Mouse (Mus musculus) common myeloid progenitor, adult 5-6 weeks (primary cell): ENCODE measurements around the gene Hectd1. TPM values are rescaled to one million over a fixed set of nuclear protein-coding genes. Genes with fewer than 3 reads are reported as not detected.
A peak's percentile ranks its signal among the peaks of the same experiment; 100 is the strongest.

Source experiments
- ATAC-seq: replicated peaks from 2 replicates; pipeline ENCODE4 v1.8.0; 2016; ENCODE audit warnings: low read depth, mild to moderate bottlenecking, moderate TSS enrichment, inconsistent platforms; ENCODE audit not compliant: poor library complexity, severe bottlenecking
- total RNA-seq: library from RNA; stranded (forward); fragments of 200-1000, 187-1606 nt; gene quantifications from 2 replicates; pipeline ENCODE4 v1.2.3, GENCODE M21; 2017

The Hectd1 gene
- total RNA-seq, 1 experiment from 2014 or later = 143 TPM

DNA sequence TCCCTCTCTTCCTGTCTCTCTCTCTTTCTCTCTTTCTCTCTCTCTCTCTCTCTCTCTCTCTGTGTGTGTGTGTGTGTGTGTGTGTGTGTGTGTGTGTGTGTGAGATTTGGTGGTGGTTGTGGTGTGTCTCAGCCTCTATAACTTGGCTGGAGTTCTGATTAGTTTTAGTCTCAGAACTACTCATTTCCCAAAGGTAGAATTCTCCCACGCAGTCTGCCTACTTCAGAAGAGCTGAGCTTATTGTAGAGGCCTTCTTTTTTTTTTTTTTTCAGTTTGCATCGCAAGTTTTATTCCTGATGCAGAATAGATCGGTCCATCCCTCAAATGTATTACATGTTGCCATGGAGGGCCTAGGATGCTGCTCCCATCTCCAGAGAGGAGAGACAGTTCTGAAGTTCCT, 119.6 kb downstream of the Hectd1 start:
- no peak for ATAC-seq

DNA sequence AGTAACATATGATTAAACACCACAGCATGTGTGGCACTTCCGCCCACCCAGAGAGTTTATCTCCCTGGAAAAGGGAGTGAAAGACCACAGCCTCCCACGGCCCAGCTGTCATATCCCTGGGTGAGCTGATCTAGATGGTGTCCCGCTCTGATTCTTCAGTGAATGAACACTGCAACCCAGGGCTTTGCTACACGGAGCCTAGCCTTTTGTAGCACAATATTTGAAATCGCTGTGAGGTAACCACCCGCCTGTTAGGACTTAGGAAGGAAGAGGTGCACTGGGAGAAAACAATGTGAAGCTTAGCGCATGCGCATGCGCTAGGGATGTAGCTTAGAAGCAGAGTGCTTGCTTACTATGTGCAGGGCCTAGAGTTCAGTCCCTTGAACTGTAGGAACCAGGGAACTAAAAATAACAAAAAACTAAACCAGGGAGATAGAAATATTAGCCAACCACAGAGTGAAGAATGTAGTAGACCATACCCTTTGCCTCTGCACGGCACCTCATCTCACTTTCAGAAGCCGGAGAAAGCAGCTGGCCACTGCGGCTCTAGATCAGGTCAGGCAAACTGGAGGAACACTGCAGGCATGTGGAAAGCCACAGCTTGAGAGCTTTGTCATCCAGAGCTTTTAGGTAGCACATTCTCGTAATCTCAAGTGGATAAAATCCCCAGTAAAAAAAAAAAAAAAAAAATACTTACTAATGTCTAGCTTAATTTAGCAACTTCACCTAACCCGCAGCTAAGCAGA, 120.2 kb downstream of the Hectd1 start:
- no peak for ATAC-seq

DNA sequence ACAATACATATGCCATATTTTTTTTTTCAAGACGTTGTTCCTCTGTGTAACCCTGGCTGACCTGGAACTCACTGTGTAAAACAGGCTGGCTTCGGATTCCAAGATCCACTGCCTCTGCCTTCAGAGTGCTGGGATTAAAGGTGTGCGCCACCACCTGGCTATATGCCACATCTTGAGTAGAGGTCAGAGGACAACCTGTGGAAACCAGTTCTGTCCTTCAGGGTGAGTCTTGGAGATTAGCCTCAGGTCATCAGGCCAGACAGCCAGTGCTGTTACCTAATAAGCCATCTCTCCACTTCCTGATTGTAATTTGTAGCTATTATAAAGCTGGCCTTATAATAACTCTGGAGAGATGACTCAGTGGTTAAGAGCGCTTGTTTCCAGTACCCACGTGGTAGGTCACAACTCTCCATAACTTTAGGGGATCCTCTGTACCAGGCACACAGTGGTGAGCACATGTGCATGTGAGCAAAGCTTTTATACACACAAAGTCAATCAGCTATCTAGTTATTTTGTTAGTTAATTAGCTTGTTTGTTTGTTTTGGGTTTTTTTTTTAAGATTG, 122.6 kb downstream of the Hectd1 start:
- no peak for ATAC-seq

DNA sequence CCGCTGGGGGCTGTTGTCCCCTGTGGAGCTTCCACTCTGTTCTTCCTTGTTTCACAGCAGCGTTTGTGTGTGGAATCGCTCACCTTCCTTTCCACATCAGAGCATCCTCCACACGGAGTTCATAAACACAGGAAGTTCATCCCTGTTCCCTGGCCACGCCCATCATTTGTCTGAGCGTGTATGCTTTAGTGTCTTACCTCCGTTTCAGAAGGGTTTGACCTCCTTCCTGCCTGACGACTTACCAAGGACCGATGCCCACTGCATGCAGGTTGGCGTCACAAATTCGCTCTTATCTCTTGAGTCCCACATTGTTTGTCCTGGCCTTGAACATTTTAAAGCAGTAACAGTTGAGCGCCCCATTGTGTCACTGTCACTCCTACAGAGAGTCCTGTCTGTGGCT, 123.6 kb downstream of the Hectd1 start:
- no peak for ATAC-seq

DNA sequence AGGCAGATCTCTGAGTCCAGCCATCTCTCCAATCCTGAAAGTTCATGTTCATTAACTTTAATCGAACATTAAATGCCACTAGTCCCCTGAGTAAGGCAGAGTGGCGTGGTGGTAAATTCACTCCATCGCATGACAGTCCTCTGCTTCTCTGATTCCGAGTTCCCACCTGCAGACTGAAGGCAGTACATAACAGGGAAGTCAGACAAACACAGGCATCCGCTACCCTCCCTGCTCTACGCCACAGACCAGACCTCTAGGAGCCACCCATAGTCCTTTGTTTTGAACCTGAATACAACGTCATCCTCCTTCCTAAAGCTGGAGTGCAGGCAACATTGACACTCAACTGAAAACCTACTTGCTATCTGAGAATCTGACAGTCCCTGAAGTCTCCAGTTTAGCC, 124.8 kb downstream of the Hectd1 start:
- ATAC-seq = peak; percentile 17; the same call in 1 of the 2 replicates

DNA sequence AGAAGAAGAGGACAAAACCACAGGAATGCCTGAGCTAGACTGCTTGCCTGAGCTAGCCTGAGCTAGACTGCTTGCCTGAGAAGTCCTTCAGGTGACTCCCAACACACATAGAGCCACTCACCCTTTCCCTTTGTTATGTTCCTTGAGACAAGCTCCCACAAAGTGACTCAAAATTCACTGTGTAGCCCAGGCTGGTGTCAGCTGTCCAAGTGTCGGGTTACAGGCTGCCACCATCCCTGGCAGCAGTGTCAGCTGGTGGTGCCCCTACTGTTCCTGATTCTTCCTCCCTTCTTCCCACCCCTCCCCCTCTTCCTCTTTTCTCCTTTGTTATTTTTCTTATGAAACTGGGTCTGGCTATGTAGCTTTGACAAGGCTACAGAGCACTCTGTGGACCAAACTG, 125.5 kb downstream of the Hectd1 start:
- peak; percentile 75 for ATAC-seq

DNA sequence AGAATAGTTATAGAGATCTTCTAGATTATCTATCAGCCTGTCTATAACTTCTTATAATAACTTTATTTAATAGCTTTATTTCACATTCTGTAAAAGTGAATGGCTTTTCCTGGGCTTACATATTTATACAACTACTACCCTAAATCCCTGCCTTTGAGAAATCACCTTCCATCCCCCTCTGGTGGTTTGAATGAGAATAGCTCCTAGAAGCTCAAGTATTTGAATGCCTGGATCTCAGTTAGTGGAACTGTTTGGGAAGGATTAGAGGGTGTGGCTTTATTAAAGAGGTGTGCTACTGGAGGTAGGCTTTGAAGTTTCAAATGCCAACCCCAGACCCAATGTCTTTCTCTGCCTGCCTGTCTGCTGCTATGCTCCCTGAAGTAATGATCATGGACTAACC, 127.6 kb downstream of the Hectd1 start:
- ATAC-seq = no peak

DNA sequence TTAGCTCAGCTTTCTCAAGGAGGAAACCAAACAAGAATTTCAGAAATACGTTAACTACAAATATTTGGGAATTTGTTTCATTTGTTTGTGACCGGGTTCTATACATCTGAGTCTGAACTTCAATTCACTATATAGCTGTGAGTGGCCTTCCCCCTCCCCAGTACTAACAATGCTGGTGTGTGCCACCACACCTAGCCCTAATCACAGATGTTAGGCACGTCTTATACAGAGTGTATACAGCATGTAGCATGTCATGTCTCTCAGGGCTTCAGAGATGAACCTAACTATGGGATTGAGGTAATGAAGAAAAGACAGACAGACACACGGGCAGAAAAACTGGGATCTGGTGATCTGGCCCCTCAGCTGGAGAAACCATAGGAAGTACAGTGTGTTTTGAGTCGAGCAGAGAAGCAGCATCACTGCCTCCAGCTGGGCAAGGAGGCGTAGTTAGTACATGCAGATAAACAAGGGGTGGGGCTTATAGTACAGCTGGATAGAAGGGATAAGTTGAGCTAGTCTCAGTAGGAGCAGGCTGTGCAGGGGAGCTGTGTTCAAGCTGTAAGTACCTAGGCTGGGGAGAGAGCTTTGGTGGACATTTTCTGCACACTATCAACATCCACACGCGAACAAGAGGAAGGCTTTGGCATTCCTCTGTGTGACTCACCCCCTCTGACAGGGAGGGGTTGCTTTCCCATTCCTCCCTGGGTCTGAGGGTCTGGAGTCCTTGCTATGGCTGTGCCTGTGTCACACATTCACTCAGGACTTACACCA, 129.5 kb downstream of the Hectd1 start:
- peak; percentile 65 for ATAC-seq

DNA sequence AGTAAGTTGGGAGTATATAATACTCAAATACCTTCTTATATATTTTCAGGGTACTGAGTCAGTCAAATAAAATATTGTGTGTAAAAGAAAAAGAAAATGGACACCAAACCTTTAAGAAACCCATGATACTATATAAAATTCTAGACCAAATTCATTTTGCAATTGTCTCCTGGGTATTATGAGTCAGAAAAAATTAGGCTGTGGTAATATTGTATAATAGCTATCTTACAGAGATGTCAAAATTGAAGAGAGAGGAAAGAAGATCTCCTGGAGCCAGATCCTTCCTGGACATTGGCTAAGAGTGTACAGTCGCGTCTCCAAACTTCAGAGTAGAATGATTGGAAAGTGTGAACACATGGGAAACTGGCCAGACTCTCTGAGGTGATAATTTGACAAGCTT, 133.2 kb downstream of the Hectd1 start:
- no peak for ATAC-seq

DNA sequence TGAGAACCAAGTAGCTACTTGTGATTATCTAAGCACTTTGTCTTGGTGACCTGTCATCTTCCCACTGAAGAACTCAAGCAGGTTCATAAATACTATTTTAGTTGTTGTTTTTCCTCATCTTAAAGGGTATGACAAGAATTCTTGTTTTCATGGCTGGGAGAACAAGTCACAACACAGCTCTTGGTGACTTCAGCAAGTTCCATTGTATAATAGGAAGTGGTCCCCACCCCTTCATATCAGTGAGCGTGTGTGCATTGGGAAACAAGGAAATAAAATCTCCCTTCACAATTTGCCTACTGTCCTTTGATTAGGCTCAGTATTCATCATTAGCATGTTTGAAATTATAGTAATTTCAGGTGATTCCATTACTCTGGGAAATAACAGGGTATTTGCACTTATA, 134.4 kb downstream of the Hectd1 start:
- no peak for ATAC-seq

DNA sequence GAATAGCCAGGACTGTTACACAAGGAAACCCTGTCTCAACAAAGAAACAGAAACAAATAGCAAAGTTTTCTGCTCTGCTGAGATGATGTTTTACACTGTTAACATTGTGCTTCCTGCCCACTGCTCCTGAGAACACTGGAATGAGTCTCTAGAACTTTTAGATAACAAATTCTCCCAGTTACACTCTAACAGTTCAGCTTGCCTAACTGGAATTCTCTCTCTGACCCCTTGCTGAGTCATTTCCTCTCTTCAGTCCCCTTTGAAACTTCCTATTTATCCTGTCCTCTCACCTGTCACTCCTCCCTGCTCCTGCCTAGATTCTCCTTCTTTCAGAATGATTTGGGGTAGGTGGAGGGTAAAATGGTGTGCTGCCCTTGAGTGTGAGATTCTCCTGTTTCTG, 135.2 kb downstream of the Hectd1 start:
- ATAC-seq = no peak

Other genes with a start within 250 kb of the Hectd1 start
- gene Coch, start 236.2 kb downstream of the Hectd1 start, total RNA-seq = not detected in 2 replicates
- 22.6 and 30.6 TPM in 2 replicates for gene Ap4s1, start 138.5 kb downstream of the Hectd1 start, total RNA-seq
- 72.2 and 76.2 TPM in 2 replicates for gene Strn3, start 137.6 kb downstream of the Hectd1 start, total RNA-seq
- 55.3 and 62.1 TPM in 2 replicates for gene Heatr5a, start 141.8 kb upstream of the Hectd1 start, total RNA-seq
- 15.8 and 18.4 TPM in 2 replicates for gene Dtd2, start 177.0 kb upstream of the Hectd1 start, total RNA-seq
- not detected in 2 replicates for gene Gpr33, start 198.5 kb upstream of the Hectd1 start, total RNA-seq